Mouse (Mus musculus) cortical plate, adult 2 months (tissue): ENCODE data around the gene 1700001L19Rik.

Experiments
- CTCF ChIP-seq: fragments of 200-500 bp; IDR thresholded peaks from 2 replicates; pipeline ENCODE4 v1.5.1; 2011; ENCODE audit warnings: mild to moderate bottlenecking, control low read depth, low read length; ENCODE audit not compliant: insufficient read depth; ENCODE audit errors: extremely low read depth
- POLR2A ChIP-seq: fragments of 200-500 bp; IDR thresholded peaks from 2 replicates; pipeline ENCODE4 v1.6.1; 2011; ENCODE audit warnings: mild to moderate bottlenecking, low read length, control low read depth; ENCODE audit not compliant: insufficient read depth; ENCODE audit errors: extremely low read depth

GRCm38 (mm10) chr13:68597199-68597598 is at the start of gene 1700001L19Rik:
- TF ChIP-seq CTCF (no peak), POLR2A (no peak)
